Mouse (Mus musculus): ENCODE measurements at regions not wholly inside any gene's neighbourhood (a gene's known extent, or its start where the extent isn't known, plus 50 kb on each side); places are given as distances from the start of the nearest gene placed in this dataset.

DNA sequence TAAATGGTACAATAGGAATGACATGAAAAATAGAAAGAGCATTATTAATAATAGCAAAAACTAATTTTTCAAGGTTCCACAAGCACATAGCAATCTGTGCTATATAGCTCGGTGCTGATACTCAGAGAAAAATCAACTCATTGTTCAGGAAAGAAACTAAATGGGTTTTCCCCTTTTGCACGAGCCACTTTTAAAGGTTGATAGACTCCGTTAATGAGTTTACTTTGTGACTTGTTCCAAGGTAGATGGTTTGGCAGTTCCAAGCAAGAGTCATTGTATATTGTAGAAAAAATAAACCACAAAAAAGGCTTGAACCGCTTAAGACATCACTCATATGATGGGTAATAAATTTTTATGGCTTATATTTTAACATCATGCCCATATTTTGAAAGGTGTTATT lies 105.0 kb upstream of the Intu start:
- Histone ChIP-seq H3K27me3 (ENCODE audit: insufficient read depth, low read length) (no peaks in the 10 kb centered on the region), H3K36me3 (ENCODE audit: insufficient read depth, low read length) (no peaks in the 10 kb centered on the region), H3K9ac (replicated peaks; ENCODE audit: low read length) (no peak overlapping the region), H3K4me3 (ENCODE audit: low read length) (no peak overlapping the region), H3K9me3 (ENCODE audit: low read length) (no peaks in the 10 kb centered on the region), H3K27ac (no peak overlapping the region), H3K4me1 (ENCODE audit: insufficient read depth, low read length) (no peaks in the 10 kb centered on the region), H3K4me2 (ENCODE audit: low read depth, low read length) (no peak overlapping the region)
- no peak for ATAC-seq
- DNase-seq (ENCODE audit: low spot score), result no peak
- no peak for TF ChIP-seq CTCF (IDR thresholded peaks at IDR 0.05; ENCODE audit: low read depth)
- WGBS, result 90% methylated on average over 4 of the region's 4 CpGs

GRCm38 (mm10) chr3:40428021-40428420 lies 103.1 kb upstream of the Intu start:
- H3K4me1 ChIP-seq (ENCODE audit: insufficient read depth, low read length), result no peaks in the 10 kb centered on the region
- no peak overlapping the region for H3K27ac ChIP-seq
- H3K9ac ChIP-seq (replicated peaks; ENCODE audit: low read length), result no peak overlapping the region
- H3K36me3 ChIP-seq (ENCODE audit: insufficient read depth, low read length), result no peaks in the 10 kb centered on the region
- DNase-seq (ENCODE audit: low spot score) (peak; percentile 40), ATAC-seq (no peak)
- no peak for TF ChIP-seq CTCF (IDR thresholded peaks at IDR 0.05; ENCODE audit: low read depth)
- WGBS, result 51% methylated on average over 5 of the region's 5 CpGs
- H3K4me2 ChIP-seq (ENCODE audit: low read depth, low read length), result no peak overlapping the region
- H3K27me3 ChIP-seq (ENCODE audit: insufficient read depth, low read length), result no peaks in the 10 kb centered on the region
- no peaks in the 10 kb centered on the region for H3K9me3 ChIP-seq (ENCODE audit: low read length)
- no peak overlapping the region for H3K4me3 ChIP-seq (ENCODE audit: low read length)

- WGBS, result 94% methylated on average over 4 of the region's 4 CpGs
- H3K4me1 ChIP-seq (ENCODE audit: insufficient read depth, low read length), result no peaks in the 10 kb centered on the region
Observed at GRCm38 (mm10) chr3:40438251-40438650, 92.8 kb upstream of the Intu start.

GRCm38 (mm10) chr3:40441092-40442036 lies 89.7 kb upstream of the Intu start:
- no peak overlapping the region for H3K27ac ChIP-seq
- DNase-seq (ENCODE audit: low spot score), result no peak
- no peak for ATAC-seq
- WGBS, result 51% methylated on average over 14 of the region's 14 CpGs
- H3K9me3 ChIP-seq (ENCODE audit: low read length), result no peaks in the 10 kb centered on the region
- no peaks in the 10 kb centered on the region for H3K4me1 ChIP-seq (ENCODE audit: insufficient read depth, low read length)
- no peaks in the 10 kb centered on the region for H3K36me3 ChIP-seq (ENCODE audit: insufficient read depth, low read length)
- H3K4me3 ChIP-seq (ENCODE audit: low read length), result no peak overlapping the region
- H3K4me2 ChIP-seq (ENCODE audit: low read depth, low read length), result no peak overlapping the region
- no peak for TF ChIP-seq CTCF (IDR thresholded peaks at IDR 0.05; ENCODE audit: low read depth)
- H3K27me3 ChIP-seq (ENCODE audit: insufficient read depth, low read length), result no peaks in the 10 kb centered on the region
- H3K9ac ChIP-seq (replicated peaks; ENCODE audit: low read length), result no peak overlapping the region

More at GRCm38 (mm10) chr3:40438251-40438650, 92.8 kb upstream of the Intu start:
- Histone ChIP-seq H3K9me3 (ENCODE audit: low read length) (no peaks in the 10 kb centered on the region), H3K4me2 (ENCODE audit: low read depth, low read length) (no peak overlapping the region), H3K36me3 (ENCODE audit: insufficient read depth, low read length) (no peaks in the 10 kb centered on the region), H3K9ac (replicated peaks; ENCODE audit: low read length) (no peak overlapping the region), H3K27ac (no peak overlapping the region), H3K27me3 (ENCODE audit: insufficient read depth, low read length) (no peaks in the 10 kb centered on the region), H3K4me3 (ENCODE audit: low read length) (no peak overlapping the region)
- TF ChIP-seq CTCF (IDR thresholded peaks at IDR 0.05; ENCODE audit: low read depth), result no peak
- DNase-seq (ENCODE audit: low spot score) (no peak), ATAC-seq (no peak)

DNA sequence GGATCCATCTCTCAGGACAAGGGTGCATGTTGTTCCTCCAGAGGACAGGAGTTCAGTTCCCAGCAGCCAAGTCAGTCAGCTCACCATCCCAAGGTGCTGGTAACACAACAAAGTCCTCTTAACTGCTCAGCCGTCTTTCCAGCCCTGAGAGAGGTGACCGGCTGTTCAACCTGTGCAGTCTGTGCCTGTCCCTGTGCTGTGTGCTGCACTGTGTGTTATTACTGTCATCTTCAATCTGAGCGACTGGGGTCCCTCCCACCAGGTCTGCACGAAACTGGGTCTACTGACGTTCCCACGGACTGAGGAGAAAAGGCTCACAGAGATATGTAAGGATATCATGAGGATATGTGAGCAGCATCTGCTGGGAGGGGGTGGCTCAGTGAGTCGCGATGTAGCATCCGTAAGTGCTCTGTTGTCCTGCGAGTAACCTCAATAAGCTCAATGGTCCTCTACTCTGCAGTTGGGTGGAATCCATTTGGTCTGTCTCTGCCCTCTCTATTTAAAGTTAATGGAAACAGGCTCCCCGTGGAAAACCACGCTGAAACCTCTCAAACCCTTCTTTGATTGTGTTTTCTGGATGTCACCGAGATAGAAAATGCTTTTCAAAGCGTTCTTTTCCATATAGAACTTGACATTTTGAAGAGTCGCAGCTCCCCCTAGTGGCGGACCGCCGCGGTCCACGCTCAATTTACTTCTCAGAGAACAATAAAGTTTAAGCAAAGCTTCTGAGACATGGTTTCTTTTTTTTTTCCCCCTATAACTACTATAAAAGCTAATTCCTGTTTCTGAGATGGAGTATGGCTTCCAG lies 87.1 kb upstream of the Intu start:
- DNase-seq (ENCODE audit: low spot score) (peak; percentile 90), ATAC-seq (peak; percentile 76)
- Histone ChIP-seq H3K9ac (replicated peaks; ENCODE audit: low read length) (0 out of 2 replicates have a peak overlapping the region, but pooled peaks have one; percentile 19), H3K27ac (no peak overlapping the region), H3K4me2 (ENCODE audit: low read depth, low read length) (peak overlapping the region; percentile 50), H3K9me3 (ENCODE audit: low read length) (no peaks in the 10 kb centered on the region), H3K36me3 (ENCODE audit: insufficient read depth, low read length) (no peaks in the 10 kb centered on the region), H3K4me3 (ENCODE audit: low read length) (peak overlapping the region; percentile 23), H3K27me3 (ENCODE audit: insufficient read depth, low read length) (no peaks in the 10 kb centered on the region), H3K4me1 (ENCODE audit: insufficient read depth, low read length) (no peaks in the 10 kb centered on the region)
- peak; percentile 82 for TF ChIP-seq CTCF (IDR thresholded peaks at IDR 0.05; ENCODE audit: low read depth)
- WGBS, result 24% methylated on average over 20 of the region's 20 CpGs

DNA sequence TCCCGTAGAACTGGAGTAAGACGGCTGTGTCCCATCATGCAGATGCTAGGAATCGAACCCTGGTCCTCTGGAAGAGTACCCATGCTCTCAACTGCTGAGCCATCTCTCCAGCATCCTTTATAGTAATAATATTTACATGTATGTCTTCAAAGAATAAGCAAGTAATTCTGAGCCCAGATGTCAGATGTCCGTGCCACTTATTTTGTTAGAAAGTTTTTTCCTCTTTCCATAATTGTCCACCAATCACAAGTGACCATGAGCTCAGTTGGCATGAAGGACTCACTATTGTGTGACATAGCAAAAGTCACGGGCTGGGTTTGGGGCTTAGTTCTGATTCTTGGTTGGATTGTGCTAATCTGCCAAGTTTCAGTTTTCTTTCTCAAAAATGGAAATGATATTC lies 78.1 kb upstream of the Intu start:
- H3K36me3 ChIP-seq (ENCODE audit: insufficient read depth, low read length), result no peaks in the 10 kb centered on the region
- no peaks in the 10 kb centered on the region for H3K27me3 ChIP-seq (ENCODE audit: insufficient read depth, low read length)
- H3K4me3 ChIP-seq (ENCODE audit: low read length), result no peak overlapping the region
- H3K4me2 ChIP-seq (ENCODE audit: low read depth, low read length), result no peak overlapping the region
- no peak overlapping the region for H3K27ac ChIP-seq
- TF ChIP-seq CTCF (IDR thresholded peaks at IDR 0.05; ENCODE audit: low read depth), result no peak
- no peak overlapping the region for H3K9ac ChIP-seq (replicated peaks; ENCODE audit: low read length)
- ATAC-seq, result no peak
- H3K4me1 ChIP-seq (ENCODE audit: insufficient read depth, low read length), result no peaks in the 10 kb centered on the region
- no peaks in the 10 kb centered on the region for H3K9me3 ChIP-seq (ENCODE audit: low read length)
- DNase-seq (ENCODE audit: low spot score), result no peak
- WGBS, result 86% methylated on average over 5 of the region's 5 CpGs
